Mouse (Mus musculus): ENCODE data around the gene Sgms1.

DNA sequence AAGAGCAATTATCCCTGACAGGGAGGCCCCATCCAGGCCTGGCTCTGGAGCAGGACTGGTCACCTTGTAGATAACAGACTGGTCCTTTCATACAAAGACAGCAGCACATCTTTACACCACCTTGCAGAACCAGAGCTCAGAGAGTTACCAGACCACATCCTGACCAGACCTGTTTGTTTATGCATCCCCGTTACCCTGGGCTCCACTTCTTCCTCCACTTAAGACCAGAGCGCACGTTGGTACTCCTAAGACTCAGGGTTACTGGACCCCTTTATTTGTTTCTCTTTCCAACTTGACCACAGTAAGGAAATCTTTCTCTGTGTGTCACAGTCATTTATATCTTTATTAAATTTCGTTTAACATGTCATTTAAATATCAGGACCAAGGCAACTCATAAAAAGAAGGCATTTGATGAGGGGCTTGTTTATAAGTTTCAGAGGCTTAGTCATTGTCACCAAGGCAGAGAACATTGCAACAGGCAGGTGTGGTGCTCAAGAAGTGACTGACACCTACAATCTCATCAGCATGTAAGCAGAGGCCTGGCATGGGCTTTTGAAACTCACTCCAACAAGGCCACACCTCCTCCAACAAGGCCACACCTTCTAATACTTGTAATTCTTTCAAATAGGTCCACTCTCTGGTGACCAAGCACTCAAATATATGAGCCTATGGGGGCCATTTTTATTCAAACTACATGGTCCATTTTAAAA is 132.7 kb downstream of the Sgms1 start:
- TF ChIP-seq FLI1 (IDR thresholded peaks at IDR 0.05; ENCODE audit: low read length) (no peak), GATA1 (IDR thresholded peaks at IDR 0.05; ENCODE audit: borderline replicate concordance, low read length) (no peak)
